Mouse (Mus musculus): ENCODE measurements around the gene Fcgr1. TPM values are rescaled to one million over a fixed set of nuclear protein-coding genes. Genes with fewer than 3 reads are reported as not detected.
"Not testable (repeated sequence)": the region's sequence is repeated elsewhere in the genome, so short reads cannot be mapped to it uniquely, and the experiment has no call there.

Gene Fcgr1
- total RNA-seq, 2 experiments from 2014 or later: 2.4 to 2.5 TPM

DNA sequence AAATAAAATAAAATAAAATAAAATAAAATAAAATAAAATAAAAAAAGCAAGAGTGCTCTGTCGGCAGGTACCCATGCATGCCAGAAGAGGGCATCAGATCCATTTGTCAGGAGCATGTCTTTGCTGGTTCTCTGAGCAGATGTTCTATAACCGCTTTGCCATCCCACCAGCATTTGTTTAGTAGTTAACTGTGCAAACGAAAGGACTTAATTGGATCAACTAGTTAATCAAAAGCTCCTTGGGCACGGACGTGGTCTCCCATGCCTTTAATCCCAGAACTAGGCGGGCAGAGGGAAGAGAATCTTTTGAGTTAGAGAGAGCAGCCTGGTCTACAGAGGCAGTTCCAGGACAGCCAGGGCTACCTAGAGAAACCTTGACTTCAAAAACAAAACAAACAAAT lies 33.4 kb upstream of the Fcgr1 start:
- no peak for DNase-seq

DNA sequence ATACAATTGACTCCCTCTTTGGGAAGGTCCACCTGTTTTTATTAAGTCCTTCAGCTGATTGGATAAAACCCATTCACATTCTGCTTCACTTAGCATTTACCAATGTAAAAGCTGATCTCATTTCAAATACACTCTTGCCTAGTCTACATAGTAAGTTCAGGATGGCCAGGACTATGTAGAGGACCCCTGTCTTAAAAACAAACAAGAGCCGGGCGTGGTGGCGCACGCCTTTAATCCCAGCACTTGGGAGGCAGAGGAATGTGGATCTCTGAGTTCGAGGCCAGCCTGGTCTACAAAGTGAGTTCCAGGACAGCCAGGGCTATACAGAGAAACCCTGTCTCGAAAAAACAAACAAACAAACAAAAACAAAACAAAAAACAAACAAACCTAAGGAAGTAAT lies 30.0 kb upstream of the Fcgr1 start:
- not testable (repeated sequence) for DNase-seq

DNA sequence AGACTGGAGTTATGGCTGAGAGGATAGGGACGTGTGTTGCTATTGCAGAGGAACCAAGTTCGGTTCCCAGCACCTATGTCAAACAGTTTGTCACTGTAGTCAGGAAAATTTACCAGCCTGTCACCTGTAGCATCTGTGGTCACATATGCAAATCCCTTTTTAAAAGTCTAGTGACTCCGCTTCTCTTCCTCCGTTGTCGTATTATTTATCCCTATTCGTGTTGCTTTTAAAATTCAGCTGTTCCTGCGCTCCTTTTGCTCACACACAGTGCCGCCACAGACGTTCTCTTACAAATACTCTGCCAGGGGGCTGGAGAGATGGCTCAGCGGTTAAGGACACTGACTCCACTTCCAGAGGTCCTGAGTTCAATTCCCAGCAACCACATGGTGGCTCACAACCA lies 28.8 kb upstream of the Fcgr1 start:
- no peak for DNase-seq

DNA sequence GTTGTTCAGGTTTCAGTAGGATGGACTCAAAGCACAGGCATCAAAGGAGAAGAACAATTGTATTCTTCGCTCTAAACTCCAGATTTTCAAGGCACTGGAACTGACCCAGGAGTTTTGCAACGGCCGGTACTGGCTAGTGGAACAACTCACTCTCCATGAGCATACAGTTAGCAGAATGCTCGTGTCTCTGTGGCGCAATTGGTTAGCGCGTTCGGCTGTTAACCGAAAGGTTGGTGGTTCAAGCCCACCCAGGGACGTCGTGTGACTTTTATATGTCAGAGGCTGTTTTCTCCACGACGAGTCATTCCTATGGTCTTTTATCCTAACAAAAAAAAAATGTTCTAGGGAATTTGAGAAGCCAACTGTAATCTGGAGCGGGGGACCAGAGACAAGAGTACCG lies 28.1 kb upstream of the Fcgr1 start:
- no peak for DNase-seq

DNA sequence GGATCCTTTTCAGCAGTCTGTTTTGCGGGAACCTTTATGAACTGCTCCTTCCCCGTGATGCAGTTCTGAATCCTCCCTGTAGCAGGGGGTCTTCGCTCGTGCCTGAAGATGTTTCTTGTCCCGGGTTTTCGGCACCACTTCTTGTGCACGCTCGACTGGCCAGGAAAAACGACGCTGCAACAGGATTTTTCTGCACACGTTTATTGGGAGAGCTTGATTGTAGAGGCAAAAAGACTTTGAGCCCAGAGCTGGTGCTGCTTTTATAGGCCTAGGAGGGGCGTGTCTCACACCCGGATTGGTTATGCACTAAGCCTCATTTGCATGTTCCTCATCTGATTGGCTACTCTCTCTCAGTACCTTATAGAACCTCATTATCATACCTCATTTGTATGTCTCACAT lies 26.2 kb upstream of the Fcgr1 start:
- not testable (repeated sequence) for DNase-seq

DNA sequence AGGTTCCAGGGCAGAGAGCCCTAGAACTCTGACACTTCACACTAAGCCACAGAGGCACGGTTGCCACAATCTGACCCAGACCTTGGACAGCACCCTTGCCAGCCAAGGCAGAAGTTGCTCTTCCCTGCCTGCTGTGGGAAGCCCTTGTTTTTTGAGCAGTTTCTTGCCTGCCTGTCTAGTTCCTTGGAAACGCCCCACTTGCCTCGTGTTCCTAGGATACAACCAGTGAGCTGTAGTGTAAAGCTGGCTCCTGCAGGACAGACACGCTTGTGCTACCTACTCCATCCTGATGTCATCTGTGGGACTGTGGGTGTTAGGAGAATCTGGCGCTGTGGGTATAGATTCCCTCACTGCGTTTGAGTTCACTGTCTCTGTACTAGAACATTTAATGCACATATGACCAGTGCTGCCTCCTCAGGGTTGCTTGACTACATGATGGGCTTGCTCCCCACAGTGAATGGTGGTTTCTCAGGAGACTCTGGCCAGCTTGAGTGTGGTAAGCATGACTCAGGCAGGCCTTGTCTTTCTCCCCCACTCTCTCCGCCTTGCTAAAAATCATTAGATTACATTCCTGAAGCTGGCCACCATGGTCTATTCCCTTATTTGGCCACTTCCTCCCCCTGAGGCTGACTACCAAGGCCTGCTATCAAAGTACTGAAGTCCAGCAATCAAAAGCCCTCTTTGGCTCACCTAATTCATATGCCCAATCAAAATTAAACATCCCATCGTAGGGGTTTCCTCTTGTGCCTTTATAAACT lies 18.8 kb upstream of the Fcgr1 start:
- DNase-seq: no peak

DNA sequence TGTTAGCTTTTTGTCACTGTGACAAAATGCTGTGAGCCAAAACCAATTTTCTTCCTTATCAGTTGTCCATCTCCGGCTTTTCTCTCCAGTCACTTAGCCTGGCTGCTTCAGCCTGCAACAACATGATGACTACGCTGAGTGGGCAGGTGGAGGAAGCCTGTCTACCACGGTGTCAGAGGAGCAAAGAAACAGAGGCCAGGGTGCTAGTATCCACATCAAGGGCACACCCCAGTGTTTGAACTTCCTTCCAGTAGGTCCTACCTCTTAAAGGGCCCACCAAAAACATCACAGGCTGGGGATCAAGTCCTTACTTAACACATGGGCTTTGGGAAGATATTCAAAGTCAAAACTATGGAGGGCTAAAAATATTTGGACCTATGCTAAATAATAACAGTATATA lies 15.7 kb upstream of the Fcgr1 start:
- no peak for DNase-seq

DNA sequence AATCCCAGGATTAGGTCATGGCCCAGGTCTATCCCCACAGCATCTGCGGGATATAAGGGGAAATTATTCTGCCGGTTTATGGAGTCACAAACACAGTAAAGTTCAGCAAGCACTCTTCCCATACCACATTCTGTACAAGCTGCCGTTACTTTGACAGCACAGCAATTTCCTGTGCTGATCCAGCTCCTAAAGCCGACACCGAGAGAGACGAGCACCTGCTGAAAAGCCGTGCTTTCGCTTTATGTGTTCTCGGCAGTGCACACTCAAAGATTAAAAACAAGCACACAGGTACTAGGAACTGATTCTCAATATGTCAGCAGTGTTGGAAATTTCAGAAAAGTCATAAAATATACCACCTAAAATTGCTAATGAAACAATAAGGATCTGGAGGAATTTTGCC lies 12.7 kb upstream of the Fcgr1 start:
- no peak for DNase-seq

DNA sequence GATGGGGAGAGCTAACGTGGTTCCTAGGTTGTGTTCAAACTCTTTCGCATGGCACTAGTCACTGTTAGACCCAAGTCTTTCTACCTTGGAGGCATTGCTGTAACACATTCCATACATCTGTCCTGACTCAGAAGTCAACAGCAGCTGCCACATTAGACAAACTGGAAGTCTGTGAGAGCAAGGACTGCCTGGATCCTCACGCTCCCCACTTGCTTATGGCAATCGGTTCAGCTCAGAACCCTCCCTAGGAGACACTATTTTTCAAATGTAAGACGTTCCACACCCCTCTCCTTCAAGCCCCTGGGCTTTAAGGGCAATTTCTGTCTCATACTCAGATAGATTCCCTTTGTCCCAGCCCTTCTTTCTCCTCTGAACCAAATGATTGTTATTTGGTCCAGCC lies 8.3 kb upstream of the Fcgr1 start:
- DNase-seq: no peak

DNA sequence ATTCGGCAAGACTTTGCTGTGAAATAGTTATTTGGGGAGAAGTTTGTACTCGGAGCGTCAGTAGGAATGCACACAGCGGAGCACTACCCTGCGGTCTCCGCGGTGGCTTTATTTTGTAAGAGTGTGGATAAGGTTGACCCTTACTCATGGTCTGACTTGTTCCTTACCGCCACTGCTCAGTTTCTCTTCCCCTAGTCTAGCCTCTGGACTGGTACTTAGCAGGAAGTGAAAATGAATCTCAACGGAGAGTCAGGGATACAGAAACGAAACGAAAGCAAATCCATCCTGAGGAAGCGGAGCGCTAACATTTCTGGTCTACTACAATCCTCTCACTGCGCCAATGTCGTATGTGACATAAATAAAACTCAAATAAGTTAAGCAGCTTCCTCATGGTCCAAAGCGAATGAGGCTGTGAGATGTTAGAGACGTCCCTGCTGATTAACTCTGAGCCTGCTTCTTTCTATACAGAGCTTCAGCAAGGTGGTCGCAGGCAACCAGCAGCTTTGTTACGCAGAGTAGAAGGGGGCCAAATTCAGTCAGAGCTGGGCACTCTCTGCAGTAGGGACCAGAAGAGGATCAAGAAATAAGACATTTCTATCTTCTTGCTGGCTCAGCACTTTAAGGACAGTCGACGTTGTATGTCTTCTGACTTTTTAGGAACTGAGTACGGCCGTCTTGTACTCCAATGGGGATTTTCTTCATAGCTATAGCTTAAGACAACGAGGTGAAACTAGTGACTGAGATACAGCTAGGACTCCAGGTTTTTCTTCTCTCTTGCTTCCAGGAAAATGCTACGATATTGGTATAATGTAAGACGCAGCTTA lies 7.1 kb upstream of the Fcgr1 start:
- DNase-seq: no peak

DNA sequence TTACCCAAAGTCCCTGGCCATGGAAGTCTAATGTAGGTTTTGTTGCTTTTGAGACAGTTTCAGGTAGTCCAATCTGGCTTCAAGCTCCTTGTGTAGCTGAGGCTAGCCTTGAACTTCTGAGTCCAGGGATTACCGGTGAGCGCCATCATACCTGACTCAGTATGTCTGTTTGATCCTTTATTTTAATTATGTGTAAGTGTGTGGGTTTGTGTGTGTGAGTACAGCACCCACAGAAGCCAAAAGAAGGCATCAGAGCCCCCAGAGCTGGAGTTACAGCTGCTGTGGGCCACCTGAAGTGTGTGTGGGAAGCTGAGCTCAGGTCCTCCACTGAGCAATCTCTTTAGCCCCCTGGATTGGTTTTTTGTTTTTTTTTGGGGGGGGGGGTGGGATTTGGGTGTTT lies 5.8 kb upstream of the Fcgr1 start:
- DNase-seq: no peak

DNA sequence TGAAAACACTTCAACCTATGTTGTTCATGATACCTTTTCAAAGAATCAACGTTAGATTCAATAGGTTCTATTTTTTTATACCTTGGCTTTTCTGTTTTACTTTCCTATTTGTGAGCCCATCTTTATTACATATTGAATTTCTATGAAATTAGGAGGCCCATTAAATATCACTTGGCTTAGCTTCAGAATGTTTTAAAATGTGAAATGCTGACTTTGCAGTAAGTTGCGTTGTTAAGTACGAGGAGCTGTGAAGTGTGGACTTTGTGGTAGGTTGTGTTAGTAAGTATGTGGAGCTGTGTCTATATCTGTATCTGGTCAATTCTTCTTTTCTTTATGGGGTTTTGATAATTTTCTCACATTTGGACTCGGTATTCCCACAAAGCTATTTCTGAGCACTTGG lies 4.6 kb upstream of the Fcgr1 start:
- DNase-seq: no peak

DNA sequence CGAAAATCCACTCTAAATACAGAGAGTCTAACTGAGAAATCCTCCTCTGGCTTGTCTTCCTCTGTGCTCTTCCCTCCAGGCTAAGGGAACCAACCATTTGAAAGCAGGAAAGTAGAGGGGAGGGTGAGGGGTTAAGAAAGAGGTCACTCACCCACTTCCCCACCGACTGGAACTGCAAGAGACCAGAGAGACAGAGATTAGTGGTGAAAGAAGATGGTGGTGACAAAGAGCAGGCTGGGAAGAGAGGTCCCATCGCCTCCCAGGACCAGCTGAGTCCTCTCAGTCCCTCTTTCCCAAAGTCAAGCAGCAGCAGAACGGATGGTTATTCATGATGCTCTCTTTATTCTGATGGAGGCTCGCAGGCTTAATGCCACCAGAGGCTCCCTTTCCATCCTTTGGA lies 401 bp downstream of the Fcgr1 start:
- no peak for DNase-seq

DNA sequence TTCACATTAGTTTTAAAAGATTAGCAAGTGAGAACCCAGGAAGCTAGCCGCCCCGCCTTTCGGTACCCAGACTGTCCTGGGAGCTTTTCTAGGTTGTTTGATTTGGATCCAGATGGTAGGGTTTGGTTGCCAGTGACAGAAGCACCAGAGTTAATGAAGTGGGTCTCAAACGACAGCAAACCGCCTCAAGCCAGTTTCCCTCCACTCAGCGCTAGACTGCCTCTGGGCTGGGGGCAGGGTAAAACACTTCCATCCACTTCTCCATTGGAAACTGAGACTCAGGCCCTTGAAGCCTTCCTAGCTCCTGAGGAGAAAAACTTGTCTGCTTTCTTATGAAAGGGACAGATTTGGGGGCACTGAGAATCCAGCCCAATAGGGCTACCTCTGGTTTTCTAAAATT lies 1.1 kb downstream of the Fcgr1 start:
- DNase-seq: no peak

DNA sequence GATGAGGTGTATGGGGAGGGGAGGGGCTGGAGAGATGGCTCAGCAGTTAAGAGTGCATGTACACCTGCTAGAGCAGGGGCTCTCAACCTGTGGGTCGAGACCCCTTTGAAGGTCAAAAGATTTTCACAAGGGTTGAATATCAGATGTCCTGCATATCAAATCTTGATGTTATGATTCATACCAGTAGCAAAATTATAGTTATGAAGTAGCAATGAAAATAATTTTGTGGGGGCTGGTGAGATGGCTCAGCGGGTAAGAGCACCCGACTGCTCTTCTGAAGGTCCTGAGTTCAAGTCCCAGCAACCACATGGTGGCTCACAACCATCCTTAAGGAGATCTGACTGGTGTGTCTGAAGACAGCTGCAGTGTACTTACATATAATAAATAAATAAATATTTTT lies 3.0 kb downstream of the Fcgr1 start:
- not testable (repeated sequence) for DNase-seq

DNA sequence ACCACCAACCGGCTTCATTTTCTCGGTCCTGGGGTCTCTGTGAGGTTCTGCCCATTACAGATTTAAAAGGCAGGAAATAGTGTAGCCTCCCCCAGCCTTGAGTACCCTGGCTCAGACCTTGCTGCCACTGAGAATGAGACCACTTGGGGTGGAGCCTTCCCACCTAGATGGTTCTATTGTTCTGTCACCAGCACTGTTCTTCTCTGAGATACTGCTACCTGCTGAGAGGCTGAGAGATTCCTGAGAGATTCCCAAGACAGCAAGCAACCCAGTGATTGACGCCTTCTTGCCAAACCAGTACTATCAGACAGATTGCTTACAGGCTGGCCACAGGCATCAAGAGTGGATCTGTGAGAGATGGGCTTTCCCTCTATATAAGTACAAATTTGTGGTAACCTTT lies 4.6 kb downstream of the Fcgr1 start:
- no peak for DNase-seq

DNA sequence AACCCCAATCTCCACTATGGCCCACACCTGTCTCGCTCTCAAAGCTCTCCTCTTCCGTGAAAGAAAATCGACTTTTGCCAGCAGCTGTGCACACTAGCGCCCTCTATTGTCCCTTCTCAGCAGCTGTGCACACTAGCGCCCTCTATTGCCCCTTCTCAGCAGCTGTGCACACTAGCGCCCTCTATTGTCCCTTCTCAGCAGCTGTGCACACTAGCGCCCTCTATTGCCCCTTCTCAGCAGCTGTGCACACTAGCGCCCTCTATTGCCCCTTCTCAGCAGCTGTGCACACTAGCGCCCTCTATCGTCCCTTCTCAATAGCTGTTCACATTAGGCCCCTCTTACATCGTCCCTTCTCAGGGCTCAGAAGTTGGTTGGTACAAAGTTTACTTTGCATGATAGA lies 6.4 kb downstream of the Fcgr1 start:
- DNase-seq: not testable (repeated sequence)

DNA sequence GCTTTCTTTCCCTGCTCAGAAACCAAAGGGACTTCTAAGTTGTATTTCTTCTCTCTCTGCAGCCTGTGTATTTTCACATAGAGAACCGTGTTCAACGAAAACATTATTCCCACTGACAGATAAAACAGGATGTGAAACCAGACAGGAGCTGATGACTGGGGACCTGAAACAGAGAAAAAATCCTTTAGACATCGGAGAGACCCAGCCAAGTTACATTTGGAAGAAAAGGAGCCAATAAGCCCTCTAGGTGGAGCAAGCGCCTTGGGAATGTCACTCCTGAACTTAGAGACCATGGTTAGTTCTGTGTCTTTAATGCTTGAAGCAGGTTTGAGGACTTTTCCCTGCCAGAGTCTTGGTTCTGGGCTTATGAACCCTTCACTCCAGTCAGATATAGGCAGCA lies 9.3 kb downstream of the Fcgr1 start:
- DNase-seq: no peak

DNA sequence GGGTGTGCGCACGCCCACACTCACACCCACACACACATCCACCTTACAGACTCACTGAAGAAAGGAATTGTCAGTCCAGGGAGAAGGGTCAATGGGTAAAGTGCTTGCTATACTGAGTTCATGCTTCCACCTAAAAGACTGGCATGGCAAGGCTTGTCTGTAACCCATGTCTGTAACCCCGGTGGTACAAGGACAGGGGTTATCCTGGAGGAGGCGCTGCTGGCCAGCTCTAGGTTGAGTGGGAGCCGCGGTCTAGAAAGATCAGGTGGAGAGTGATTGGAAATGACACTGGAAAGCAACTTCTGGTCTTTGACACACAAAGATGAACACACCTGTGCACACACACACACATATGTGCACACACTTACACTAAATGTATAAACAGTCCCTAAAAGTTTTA lies 13.1 kb downstream of the Fcgr1 start:
- DNase-seq: no peak

DNA sequence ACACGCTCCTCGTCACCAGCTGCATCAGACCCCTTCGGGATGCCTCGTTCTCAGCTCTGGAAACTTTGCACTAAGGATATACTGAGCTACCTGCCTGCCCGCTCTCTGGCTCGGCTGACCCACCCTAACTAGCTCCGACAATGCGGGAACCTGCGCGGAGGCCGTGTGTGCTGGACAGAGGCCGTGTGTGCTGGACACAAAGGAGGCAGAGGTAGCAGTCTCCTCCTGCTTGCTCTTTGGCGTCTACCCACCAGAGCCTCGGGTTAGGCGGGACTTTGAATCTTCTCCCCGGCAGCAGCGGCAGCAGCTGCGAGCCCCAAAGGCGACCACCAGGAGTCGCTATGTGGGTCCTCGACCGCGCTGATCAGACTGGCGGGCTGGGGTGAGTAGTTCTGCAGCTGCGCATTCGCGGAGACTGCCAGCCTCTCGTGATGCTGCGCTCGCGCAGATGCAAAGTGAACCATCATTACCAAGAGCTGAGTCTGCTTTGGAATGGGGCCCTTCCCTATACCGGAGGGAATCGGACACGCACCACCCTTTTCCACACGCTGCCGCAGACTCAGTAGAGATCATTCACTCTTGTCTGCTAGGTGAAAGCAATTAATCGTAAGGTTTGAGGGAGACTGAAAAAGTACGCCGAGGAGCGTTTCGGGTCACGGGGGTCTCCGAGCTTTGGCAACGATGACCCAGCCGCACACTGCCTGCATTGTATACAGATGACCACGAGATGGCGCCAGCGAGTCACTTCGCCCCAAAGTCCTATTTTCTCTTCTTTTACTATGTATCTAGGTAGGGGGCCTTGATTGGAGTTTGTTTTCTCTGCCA lies 15.8 kb downstream of the Fcgr1 start:
- peak; percentile 86 to 92 for DNase-seq

DNA sequence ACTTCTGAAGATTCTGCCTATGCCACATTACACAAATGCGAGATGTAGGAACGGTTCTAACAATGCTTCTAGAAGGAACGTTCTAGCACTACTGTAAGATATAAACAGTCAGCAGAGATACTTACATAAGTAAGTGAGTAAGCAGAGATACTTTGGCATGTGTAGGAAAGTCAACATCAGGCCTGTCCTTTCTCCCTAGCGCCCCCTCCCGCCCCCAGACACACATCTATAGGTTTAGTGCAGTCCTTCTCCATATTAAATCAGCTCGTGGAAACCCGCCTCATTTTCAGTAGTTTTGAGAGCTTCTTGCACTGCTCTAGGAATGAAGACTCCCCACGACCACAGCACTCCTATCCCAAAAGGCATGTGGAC lies 16.4 kb downstream of the Fcgr1 start:
- DNase-seq: no peak

DNA sequence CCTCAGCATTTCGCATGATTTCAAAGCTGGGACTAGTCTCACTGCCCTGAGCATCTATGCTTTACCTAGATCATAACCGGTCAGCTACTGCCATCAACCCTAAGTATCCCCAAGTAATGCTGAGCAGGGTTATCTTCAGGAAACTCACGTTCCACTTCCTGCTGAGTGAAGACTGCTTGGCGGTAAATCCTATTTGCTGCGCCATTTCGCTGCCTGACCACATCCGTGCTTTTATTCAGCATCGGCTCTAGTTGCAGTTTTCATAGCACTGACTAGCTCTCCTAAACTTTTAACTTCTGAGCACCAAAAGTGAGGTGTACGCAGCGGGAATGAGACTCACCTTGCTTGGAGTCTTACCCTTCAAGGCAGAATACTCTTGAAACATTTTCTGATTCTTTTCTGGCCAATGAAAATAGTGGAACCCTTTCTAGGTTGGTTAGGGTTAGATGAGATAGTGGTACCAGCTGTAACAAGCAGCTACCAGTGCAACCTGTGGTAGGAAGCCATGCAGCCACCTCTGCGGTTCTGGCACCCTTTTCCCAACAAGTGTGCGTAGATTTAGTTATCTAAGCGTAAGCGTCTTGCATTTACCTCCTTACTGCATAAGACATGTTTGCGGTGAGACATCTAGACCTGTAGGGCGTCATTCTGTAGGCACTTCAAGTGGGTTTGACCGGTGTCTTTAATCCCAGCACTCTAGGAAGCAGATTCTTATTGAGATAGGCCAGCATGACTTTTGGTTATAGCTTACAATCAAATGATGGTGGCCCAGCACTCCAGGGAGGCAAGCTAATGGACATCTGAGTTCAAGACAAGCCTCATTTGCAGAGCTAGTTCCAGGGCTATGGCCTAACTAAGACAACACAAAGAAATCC lies 19.9 kb downstream of the Fcgr1 start:
- no peak for DNase-seq
